Mouse (Mus musculus) brain, embryonic 14.5 days (tissue): Measurements from ENCODE around the gene Sept11. TPM values are rescaled to one million over a fixed set of nuclear protein-coding genes. Genes with fewer than 3 reads are reported as not detected.

Experiments
- DNase-seq: peaks from one replicate; pipeline ENCODE4 v3.0.0-alpha.2; 2011; ENCODE audit warnings: low read depth
- CTCF ChIP-seq: fragments of 200-500 bp; IDR thresholded peaks from 2 replicates; pipeline ENCODE4 v1.5.1; 2012; ENCODE audit warnings: inconsistent platforms, mild to moderate bottlenecking, moderate library complexity, borderline replicate concordance; ENCODE audit not compliant: insufficient read depth, insufficient read length; ENCODE audit errors: extremely low read depth
- POLR2A ChIP-seq: fragments of 200-500 bp; IDR thresholded peaks from 2 replicates; pipeline ENCODE4 v1.6.1; 2012; ENCODE audit warnings: mild to moderate bottlenecking, inconsistent platforms, borderline replicate concordance; ENCODE audit not compliant: poor library complexity, insufficient read depth, insufficient read length, severe bottlenecking; ENCODE audit errors: extremely low read depth
- polyA plus RNA-seq: library from polyadenylated mRNA; depleted of rRNA; stranded (reverse); fragments of >200 nt; gene quantifications from 2 replicates; pipeline ENCODE4 v1.2.3, GENCODE M21; 2012

The Sept11 gene
- polyA plus RNA-seq, 1 experiment: 133 TPM

DNA sequence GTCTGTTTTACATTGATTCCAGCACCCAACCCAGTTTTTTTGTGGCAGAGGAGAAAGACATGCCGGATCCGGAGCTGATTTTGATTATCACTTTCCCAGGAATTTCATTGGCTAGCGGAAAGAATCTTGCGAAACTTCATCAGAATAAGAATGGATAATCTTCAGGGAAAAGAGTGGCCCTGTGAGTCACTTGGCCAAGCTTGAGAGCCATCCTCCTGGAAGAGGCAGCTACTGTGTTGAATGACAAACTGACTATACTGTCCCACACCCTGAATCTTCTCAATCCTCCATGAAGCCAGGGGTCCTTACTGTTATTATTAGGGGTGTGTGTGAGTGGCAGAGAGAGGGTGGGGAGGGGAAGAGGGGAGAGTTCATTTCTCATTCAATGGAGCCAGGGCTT is 7.7 kb downstream of the Sept11 start:
- TF ChIP-seq CTCF (no peak), POLR2A (no peak)
- DNase-seq: no peak

DNA sequence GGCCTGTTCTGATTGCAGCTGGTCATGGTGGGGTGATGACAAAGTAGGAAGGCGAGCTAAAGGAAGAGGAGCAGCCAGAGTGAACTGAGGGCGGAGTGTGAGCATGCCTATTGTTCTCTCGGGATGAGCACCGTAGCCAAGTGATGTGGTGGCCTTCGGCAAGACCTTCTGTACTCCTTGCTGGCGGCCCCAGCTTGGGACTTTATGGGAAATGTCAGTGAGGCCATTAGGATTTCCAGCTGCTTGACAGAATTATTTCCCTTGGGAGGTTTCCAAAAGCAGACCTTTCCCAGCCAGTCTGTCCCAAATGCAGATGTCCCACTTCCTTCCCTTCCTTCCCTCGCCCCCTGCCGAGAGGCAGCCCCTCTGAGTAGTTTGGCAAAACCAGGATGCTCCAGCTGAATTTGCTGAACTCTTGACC is 8.1 kb downstream of the Sept11 start:
- no peak for TF ChIP-seq CTCF
- TF ChIP-seq POLR2A: no peak
- peak; percentile 27 for DNase-seq

DNA sequence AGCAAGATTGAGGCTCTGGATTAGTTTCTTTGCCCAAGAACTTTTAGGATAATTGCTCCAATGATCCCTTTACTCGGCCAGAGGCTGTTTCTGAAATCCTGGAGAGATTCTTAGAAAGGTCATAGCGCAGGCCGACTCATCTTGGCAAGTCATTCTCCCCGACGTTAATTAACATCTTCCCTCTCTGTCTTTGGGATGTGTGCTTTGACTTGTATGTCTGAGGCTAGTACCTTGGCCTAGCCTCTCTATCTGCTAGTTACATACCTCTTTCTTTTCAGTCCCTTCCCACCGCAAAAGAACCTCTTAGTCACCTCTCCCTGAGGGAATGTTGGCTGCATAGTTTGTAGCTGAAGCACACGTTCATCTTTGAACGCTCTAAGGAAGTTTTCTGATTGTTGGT is 10.4 kb downstream of the Sept11 start:
- TF ChIP-seq CTCF: no peak
- no peak for TF ChIP-seq POLR2A
- DNase-seq: no peak

DNA sequence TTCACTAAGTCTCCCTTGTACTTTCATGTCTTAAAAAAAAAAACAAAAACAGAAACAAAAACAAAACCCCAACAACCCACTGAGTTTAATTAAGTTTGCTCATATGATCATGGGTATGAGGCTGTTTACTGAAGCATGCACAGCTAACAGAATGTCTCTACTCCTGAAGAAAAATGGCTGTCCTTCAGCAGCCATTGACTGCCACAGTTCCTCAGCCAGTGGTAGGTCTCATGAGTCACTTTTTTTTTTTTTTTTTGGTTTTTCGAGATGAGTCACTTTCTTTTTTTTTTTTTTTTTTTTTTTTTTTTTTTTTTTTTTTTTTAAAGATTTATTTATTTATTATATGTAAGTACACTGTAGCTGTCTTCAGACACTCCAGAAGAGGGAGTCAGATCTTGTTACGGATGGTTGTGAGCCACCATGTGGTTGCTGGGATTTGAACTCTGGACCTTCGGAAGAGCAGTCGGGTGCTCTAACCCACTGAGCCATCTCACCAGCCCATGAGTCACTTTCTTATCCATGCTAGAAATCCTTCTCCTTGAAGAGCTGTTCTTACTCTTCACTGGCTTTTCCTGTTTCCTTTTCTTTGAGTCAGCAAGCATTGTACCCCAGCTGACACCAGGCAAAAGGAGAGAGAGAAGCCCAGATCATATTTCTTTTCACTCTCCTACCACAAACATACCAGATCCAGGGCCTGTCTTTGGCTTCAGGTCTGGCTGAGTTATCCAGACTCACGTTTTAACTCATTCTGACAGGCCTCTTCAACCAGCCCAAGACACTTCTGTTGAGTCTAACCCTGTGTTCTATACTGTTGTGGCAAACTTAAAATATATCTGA is 12.0 kb downstream of the Sept11 start:
- TF ChIP-seq POLR2A (no peak), CTCF (no peak)

DNA sequence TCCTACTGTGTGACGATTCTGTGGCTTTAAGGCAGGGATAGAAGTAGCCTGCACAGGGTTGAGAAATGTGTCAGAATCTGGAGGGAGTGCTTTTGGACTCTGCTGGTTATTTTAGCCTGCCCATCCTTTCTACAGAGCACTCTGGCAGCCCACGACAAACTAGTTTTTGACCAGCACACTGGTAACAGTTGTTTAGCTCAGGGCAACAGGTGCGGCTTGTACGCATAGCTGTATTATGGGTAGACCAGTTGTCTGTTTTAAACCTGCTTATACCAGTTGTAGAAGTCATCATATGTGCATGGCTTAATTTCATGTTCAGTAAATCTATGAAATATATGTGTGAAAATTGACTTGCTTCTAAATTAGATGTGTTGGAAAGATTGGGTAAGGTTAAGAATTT is 12.8 kb downstream of the Sept11 start:
- no peak for TF ChIP-seq POLR2A
- no peak for TF ChIP-seq CTCF

More for the DNA sequence above, 12.0 kb downstream of the Sept11 start:
- DNase-seq: no peak

DNA sequence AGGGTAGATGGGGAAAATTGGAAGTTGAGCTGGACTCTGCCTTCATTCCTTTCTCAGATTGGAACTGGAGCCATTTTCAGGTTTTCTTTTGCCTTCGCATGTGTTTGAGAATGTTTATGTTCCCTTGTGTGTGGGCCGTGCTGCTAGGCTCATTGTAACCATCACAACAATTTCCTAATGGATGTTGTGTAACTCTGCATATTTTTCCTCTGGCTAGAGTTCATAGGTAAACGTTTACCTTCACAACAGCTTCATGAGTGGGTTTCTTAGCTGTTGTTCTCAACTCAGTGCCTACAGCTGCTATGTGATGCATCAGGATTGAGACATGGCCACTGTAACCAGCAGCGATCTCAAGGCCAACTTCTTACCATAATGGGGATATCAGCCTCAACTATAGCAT is 15.5 kb downstream of the Sept11 start:
- no peak for TF ChIP-seq POLR2A
- TF ChIP-seq CTCF: no peak
- DNase-seq: no peak

More for the DNA sequence above, 12.8 kb downstream of the Sept11 start:
- no peak for DNase-seq

DNA sequence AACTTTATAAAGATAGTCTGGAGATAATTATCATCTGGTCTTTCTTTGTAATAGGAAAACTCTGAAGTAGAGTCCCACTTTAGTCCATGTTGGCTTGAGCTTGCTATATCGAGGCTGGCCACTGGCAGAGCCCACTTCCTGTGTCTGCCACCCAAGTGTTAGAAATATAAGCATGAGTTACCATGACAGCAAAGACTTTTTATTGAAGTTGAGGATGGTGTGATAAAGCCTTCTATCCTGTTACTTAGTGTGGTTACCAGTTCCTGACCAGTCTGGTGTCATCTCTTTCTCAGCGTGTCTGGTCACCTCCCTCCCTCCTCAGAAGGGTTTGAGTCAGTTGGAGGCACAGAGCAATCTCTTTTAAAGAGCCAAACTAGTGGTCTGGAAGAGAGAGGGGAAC is 16.3 kb downstream of the Sept11 start:
- no peak for TF ChIP-seq CTCF
- no peak for TF ChIP-seq POLR2A
- no peak for DNase-seq

DNA sequence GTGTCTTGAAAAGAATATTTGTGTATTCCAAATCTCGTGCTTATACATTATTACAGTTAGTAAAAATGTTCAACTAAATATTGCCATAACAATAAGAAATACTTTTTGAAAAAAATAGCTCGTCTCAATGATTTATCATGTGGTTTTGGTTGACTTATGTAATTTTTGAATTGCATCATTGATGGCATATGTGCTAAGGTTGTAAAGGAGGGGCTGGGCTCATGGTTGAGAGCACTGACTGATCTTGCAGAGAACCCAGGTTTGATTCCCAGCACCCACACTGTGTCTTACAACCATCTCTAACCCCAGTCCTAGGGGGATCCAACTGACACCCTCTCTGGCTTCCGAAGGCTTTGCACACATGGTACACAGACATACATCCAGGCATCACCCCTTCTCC is 19.1 kb downstream of the Sept11 start:
- no peak for DNase-seq
- TF ChIP-seq CTCF (no peak), POLR2A (no peak)

DNA sequence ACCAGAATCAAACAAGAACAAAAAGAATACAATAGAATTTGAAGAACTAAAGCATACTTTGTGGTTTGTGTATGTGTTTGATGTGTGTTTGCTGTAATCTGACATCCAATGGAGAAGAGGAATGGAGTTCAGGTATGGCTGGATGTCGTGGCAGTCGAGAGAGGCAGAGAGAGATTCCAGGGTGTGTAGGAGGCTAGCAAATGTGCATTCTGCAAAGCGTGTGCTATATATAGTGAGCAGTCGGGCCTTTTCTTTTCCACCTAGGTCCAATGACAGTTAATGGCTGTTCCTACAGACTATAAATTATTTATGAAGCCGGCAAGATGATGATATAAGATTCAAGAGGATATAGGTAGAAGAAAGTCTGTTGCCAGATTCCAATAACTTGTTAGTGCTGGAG is 20.3 kb downstream of the Sept11 start:
- TF ChIP-seq POLR2A (no peak), CTCF (no peak)
- DNase-seq: no peak

DNA sequence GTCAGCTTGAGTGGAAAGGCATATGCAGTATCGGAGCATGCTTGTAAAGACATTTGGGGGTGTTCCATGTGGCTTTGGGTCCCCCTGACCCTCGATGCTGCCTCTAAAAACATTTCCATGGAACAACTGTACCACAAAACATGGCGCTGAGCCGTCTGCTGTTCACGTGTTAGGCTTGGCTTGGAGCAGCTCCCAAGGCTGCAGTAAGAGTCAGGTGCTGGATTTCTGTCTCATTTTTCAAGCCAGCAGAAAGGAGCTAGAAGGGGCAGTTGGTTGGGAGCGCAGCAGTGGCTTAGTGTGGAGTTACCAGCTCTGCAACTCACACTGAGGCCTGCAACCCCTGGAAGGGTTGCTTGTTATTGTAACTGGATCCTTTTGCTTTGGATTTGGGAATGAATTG is 21.3 kb downstream of the Sept11 start:
- TF ChIP-seq CTCF: no peak
- TF ChIP-seq POLR2A: no peak
- no peak for DNase-seq

DNA sequence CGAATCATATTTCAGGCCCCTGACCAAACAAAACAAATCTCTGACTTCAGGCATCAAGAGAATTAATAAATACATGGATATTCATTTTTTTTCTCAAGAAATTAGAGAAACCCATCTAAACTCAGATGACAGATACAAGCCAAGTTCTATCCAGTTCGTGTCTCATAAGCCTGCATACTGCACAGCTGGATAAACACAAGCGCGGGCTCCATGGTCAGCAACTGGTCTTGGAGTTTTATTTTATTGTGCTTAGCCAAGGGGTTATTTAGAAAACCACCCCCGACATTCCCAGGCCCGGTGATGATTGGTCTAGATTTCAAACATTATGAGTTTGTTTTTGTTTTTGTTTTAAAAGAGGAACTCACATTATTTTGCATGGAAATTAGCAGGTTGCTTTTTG is 21.8 kb downstream of the Sept11 start:
- DNase-seq: no peak
- TF ChIP-seq POLR2A (no peak), CTCF (no peak)

DNA sequence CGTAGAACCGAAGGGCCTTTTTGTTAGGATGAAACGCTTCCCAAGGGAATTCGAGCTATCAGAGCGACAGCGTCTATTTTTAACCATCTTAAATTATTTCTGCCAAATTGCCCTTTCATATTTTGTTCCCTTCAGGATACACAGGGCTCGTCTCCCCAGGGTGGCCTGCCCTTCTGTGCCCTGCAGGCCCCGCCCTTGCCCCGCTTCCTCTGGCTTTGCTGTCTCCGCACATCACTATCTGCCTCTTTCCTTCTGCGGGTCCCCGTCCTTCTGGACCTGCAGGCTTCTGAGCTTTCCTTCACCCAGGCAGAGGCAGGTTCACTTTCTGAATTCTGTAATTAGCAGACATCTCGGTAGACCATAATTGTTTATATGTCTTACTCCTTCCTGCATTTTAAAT is 22.6 kb downstream of the Sept11 start:
- TF ChIP-seq CTCF (no peak), POLR2A (no peak)
- DNase-seq: no peak
